Mouse (Mus musculus): Measurements from ENCODE around the gene Pde8a. TPM values are rescaled to one million over a fixed set of nuclear protein-coding genes. Genes with fewer than 3 reads are reported as not detected.
A peak's percentile ranks its signal among the peaks of the same experiment; 100 is the strongest.
"Not testable (repeated sequence)": the region's sequence is repeated elsewhere in the genome, so short reads cannot be mapped to it uniquely, and the experiment has no call there.

Pde8a gene
- polyA plus RNA-seq (2012; ENCODE audit: insufficient read depth, insufficient read length, missing spikeins): 24.0 and 39.6 TPM in 2 replicates

GRCm38 (mm10) chr7:81213347-81214152, at the start of gene Pde8a:
Gene Pde8a, plus strand, starts transcription at chr7:81213596.
- Histone ChIP-seq H3K4me3 (ENCODE audit: insufficient read depth, low read depth, low read length) (peak within 1 kb of the TSS; percentile 71), H3K27ac (replicated peaks; ENCODE audit: low read depth, low read length) (peak within 1 kb of the TSS; percentile 96), H3K4me1 (ENCODE audit: control insufficient read depth, insufficient read depth, insufficient read length, low read length) (peaks cover 4% of the 10 kb centered on the region)

- no peak overlapping the region for H3K27ac ChIP-seq (replicated peaks; ENCODE audit: low read depth, low read length)
- H3K4me3 ChIP-seq (ENCODE audit: insufficient read depth, low read depth, low read length): no peak overlapping the region
- no peaks in the 10 kb centered on the region for H3K4me1 ChIP-seq (ENCODE audit: control insufficient read depth, insufficient read depth, insufficient read length, low read length)
Measured at GRCm38 (mm10) chr7:81164411-81164810, 49.0 kb upstream of the Pde8a start.

GRCm38 (mm10) chr7:81167124-81167523, 46.3 kb upstream of the Pde8a start:
- Histone ChIP-seq H3K4me3 (ENCODE audit: insufficient read depth, low read depth, low read length) (no peak overlapping the region), H3K4me1 (ENCODE audit: control insufficient read depth, insufficient read depth, insufficient read length, low read length) (no peaks in the 10 kb centered on the region), H3K27ac (replicated peaks; ENCODE audit: low read depth, low read length) (no peak overlapping the region)

- Histone ChIP-seq H3K4me1 (ENCODE audit: control insufficient read depth, insufficient read depth, insufficient read length, low read length) (no peaks in the 10 kb centered on the region), H3K4me3 (ENCODE audit: insufficient read depth, low read depth, low read length) (no peak overlapping the region), H3K27ac (replicated peaks; ENCODE audit: low read depth, low read length) (no peak overlapping the region)
Measured at GRCm38 (mm10) chr7:81169351-81169750, 44.0 kb upstream of the Pde8a start.

GRCm38 (mm10) chr7:81173931-81174330, 39.5 kb upstream of the Pde8a start:
- Histone ChIP-seq H3K27ac (replicated peaks; ENCODE audit: low read depth, low read length) (no peak overlapping the region), H3K4me3 (ENCODE audit: insufficient read depth, low read depth, low read length) (no peak overlapping the region), H3K4me1 (ENCODE audit: control insufficient read depth, insufficient read depth, insufficient read length, low read length) (no peaks in the 10 kb centered on the region)

GRCm38 (mm10) chr7:81174654-81175053, 38.7 kb upstream of the Pde8a start:
- H3K27ac ChIP-seq (replicated peaks; ENCODE audit: low read depth, low read length): no peak overlapping the region
- H3K4me1 ChIP-seq (ENCODE audit: control insufficient read depth, insufficient read depth, insufficient read length, low read length): no peaks in the 10 kb centered on the region
- H3K4me3 ChIP-seq (ENCODE audit: insufficient read depth, low read depth, low read length): no peak overlapping the region

- Histone ChIP-seq H3K4me1 (ENCODE audit: control insufficient read depth, insufficient read depth, insufficient read length, low read length) (no peaks in the 10 kb centered on the region), H3K4me3 (ENCODE audit: insufficient read depth, low read depth, low read length) (no peak overlapping the region), H3K27ac (replicated peaks; ENCODE audit: low read depth, low read length) (no peak overlapping the region)
Measured at GRCm38 (mm10) chr7:81176187-81176769, 37.1 kb upstream of the Pde8a start.

GRCm38 (mm10) chr7:81179494-81179893, 33.9 kb upstream of the Pde8a start:
- Histone ChIP-seq H3K4me1 (ENCODE audit: control insufficient read depth, insufficient read depth, insufficient read length, low read length) (no peaks in the 10 kb centered on the region), H3K4me3 (ENCODE audit: insufficient read depth, low read depth, low read length) (no peak overlapping the region), H3K27ac (replicated peaks; ENCODE audit: low read depth, low read length) (no peak overlapping the region)

GRCm38 (mm10) chr7:81182492-81183175, 30.8 kb upstream of the Pde8a start:
- Histone ChIP-seq H3K4me3 (ENCODE audit: insufficient read depth, low read depth, low read length) (no peak overlapping the region), H3K4me1 (ENCODE audit: control insufficient read depth, insufficient read depth, insufficient read length, low read length) (no peaks in the 10 kb centered on the region), H3K27ac (replicated peaks; ENCODE audit: low read depth, low read length) (no peak overlapping the region)

GRCm38 (mm10) chr7:81183181-81183580, 30.2 kb upstream of the Pde8a start:
- no peaks in the 10 kb centered on the region for H3K4me1 ChIP-seq (ENCODE audit: control insufficient read depth, insufficient read depth, insufficient read length, low read length)
- no peak overlapping the region for H3K27ac ChIP-seq (replicated peaks; ENCODE audit: low read depth, low read length)
- H3K4me3 ChIP-seq (ENCODE audit: insufficient read depth, low read depth, low read length): no peak overlapping the region

GRCm38 (mm10) chr7:81184136-81184535, 29.3 kb upstream of the Pde8a start:
- no peaks in the 10 kb centered on the region for H3K4me1 ChIP-seq (ENCODE audit: control insufficient read depth, insufficient read depth, insufficient read length, low read length)
- no peak overlapping the region for H3K4me3 ChIP-seq (ENCODE audit: insufficient read depth, low read depth, low read length)
- H3K27ac ChIP-seq (replicated peaks; ENCODE audit: low read depth, low read length): no peak overlapping the region

GRCm38 (mm10) chr7:81184651-81185050, 28.7 kb upstream of the Pde8a start:
- no peak overlapping the region for H3K4me3 ChIP-seq (ENCODE audit: insufficient read depth, low read depth, low read length)
- no peaks in the 10 kb centered on the region for H3K4me1 ChIP-seq (ENCODE audit: control insufficient read depth, insufficient read depth, insufficient read length, low read length)
- H3K27ac ChIP-seq (replicated peaks; ENCODE audit: low read depth, low read length): no peak overlapping the region

GRCm38 (mm10) chr7:81186036-81186435, 27.4 kb upstream of the Pde8a start:
- not testable (repeated sequence) for H3K4me1 ChIP-seq (ENCODE audit: control insufficient read depth, insufficient read depth, insufficient read length, low read length); H3K4me3 ChIP-seq (ENCODE audit: insufficient read depth, low read depth, low read length); H3K27ac ChIP-seq (replicated peaks; ENCODE audit: low read depth, low read length)

GRCm38 (mm10) chr7:81189180-81189579, 24.2 kb upstream of the Pde8a start:
- Histone ChIP-seq H3K4me3 (ENCODE audit: insufficient read depth, low read depth, low read length) (no peak overlapping the region), H3K4me1 (ENCODE audit: control insufficient read depth, insufficient read depth, insufficient read length, low read length) (no peaks in the 10 kb centered on the region), H3K27ac (replicated peaks; ENCODE audit: low read depth, low read length) (no peak overlapping the region)

- H3K4me1 ChIP-seq (ENCODE audit: control insufficient read depth, insufficient read depth, insufficient read length, low read length): no peaks in the 10 kb centered on the region
- no peak overlapping the region for H3K4me3 ChIP-seq (ENCODE audit: insufficient read depth, low read depth, low read length)
- H3K27ac ChIP-seq (replicated peaks; ENCODE audit: low read depth, low read length): no peak overlapping the region
Measured at GRCm38 (mm10) chr7:81195509-81195908, 17.9 kb upstream of the Pde8a start.
